Mouse (Mus musculus) CD8-positive naive resting alpha-beta T cell, adult 57 days (primary cell): Measurements from ENCODE around the gene Olfr1151. TPM values are rescaled to one million over a fixed set of nuclear protein-coding genes. Genes with fewer than 3 reads are reported as not detected.

ENCODE experiments used
- total RNA-seq: library from RNA; stranded (reverse); gene quantifications from one replicate; pipeline ENCODE4 v1.2.4, GENCODE M21; 2023

Gene Olfr1151
- total RNA-seq = not detected

GRCm38 (mm10) chr2:87855562-87855961, at the start of gene Olfr1151:
Gene Olfr1151 (plus strand): TSS chr2:87855862.

DNA sequence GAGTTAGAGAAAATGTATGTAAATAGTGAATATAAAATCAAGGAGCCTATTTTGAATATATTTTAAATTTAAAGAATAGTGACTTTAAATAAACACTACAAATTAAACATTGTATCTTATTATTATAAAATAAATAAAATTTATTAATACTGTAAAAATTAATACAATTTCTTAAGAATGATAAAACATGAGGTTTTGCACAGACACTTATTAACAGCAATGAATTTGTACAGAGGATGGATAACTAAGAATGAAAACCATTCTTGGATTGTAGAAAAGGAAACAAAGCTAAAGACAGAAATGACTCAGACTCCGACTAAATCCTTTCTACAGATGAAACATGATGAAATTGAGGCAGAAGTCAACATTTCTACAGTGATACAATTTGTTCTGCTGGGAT, 46.1 kb upstream of the Olfr1151 start, which contains the start of gene Olfr1145:
Gene Olfr1145 (plus strand): TSS at position 301 of the 400 bp plus-strand sequence.

GRCm38 (mm10) chr2:87830233-87830632, 25.4 kb upstream of the Olfr1151 start, which contains the start of gene Olfr1148:
Gene Olfr1148 (plus strand): TSS chr2:87830533.

GRCm38 (mm10) chr2:87843693-87844092, 12.0 kb upstream of the Olfr1151 start, which contains the start of gene Olfr1150-ps1:
Gene Olfr1150-ps1 (plus strand): TSS chr2:87843993.

GRCm38 (mm10) chr2:87866192-87866591, 10.5 kb downstream of the Olfr1151 start, which contains the start of gene Olfr1152:
Gene Olfr1152 (plus strand): TSS chr2:87866492.

DNA sequence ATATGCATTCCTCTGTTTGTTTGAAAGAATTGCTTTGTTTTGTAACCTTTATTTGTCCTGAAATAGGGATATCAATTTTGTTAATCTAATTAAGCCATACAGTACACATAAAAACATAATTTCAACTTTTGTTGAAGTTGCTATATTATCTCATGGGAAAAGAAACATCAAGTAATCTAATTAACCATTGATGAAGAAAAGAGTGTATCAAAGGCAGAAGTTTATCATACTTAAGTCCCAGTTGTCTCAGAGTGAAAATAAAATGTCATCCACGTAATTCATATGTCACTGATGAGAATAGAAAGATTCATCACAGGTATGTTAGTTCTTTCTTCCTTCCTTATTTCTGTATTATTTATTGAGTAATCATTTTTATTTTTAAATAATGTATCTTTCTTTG, 39.0 kb downstream of the Olfr1151 start, which contains the start of gene Olfr1153:
Gene Olfr1153 (plus strand): TSS at position 301 of the 400 bp plus-strand sequence.

GRCm38 (mm10) chr2:87905066-87905465, 49.4 kb downstream of the Olfr1151 start, which contains the start of gene Olfr1154:
Gene Olfr1154 (minus strand): TSS chr2:87905166.

Other genes starting within 250 kb of the Olfr1151 start
- not detected for gene Olfr1130, start 249.7 kb upstream of the Olfr1151 start, total RNA-seq
- gene Olfr1131, start 228.8 kb upstream of the Olfr1151 start, total RNA-seq = not detected
- not detected for gene Olfr1132, start 218.3 kb upstream of the Olfr1151 start, total RNA-seq
- not detected for gene Olfr1133, start 208.5 kb upstream of the Olfr1151 start, total RNA-seq
- gene Olfr1134, start 197.4 kb upstream of the Olfr1151 start, total RNA-seq = not detected
- not detected for gene Olfr1135, start 182.2 kb upstream of the Olfr1151 start, total RNA-seq
- gene Olfr1136, start 161.9 kb upstream of the Olfr1151 start, total RNA-seq = not detected
- not detected for gene Olfr1137, start 142.7 kb upstream of the Olfr1151 start, total RNA-seq
- gene Olfr1138, start 115.9 kb upstream of the Olfr1151 start, total RNA-seq = not detected
- not detected for gene Olfr1140, start 112.1 kb upstream of the Olfr1151 start, total RNA-seq
- not detected for gene Olfr1141, start 101.9 kb upstream of the Olfr1151 start, total RNA-seq
- not detected for gene Olfr152, start 76.4 kb upstream of the Olfr1151 start, total RNA-seq
- gene Olfr1143, start 55.3 kb upstream of the Olfr1151 start, total RNA-seq = not detected
- gene Olfr1145, start 46.0 kb upstream of the Olfr1151 start, total RNA-seq = not detected
- not detected for gene Olfr1148, start 25.3 kb upstream of the Olfr1151 start, total RNA-seq
- not detected for gene Olfr1150-ps1, start 11.9 kb upstream of the Olfr1151 start, total RNA-seq
- not detected for gene Olfr1152, start 10.6 kb downstream of the Olfr1151 start, total RNA-seq
- not detected for gene Olfr1153, start 39.1 kb downstream of the Olfr1151 start, total RNA-seq
- not detected for gene Olfr1154, start 49.3 kb downstream of the Olfr1151 start, total RNA-seq
- gene Olfr1155, start 89.3 kb downstream of the Olfr1151 start, total RNA-seq = not detected
- not detected for gene Olfr1156, start 97.2 kb downstream of the Olfr1151 start, total RNA-seq
- not detected for gene Olfr1157, start 112.4 kb downstream of the Olfr1151 start, total RNA-seq
- gene Olfr74, start 118.8 kb downstream of the Olfr1151 start, total RNA-seq = not detected
- gene Olfr1158, start 134.3 kb downstream of the Olfr1151 start, total RNA-seq = not detected
- not detected for gene Olfr1160, start 152.4 kb downstream of the Olfr1151 start, total RNA-seq
- not detected for gene Olfr1161, start 166.9 kb downstream of the Olfr1151 start, total RNA-seq
- not detected for gene Olfr73, start 181.8 kb downstream of the Olfr1151 start, total RNA-seq
- not detected for gene Olfr1162, start 195.3 kb downstream of the Olfr1151 start, total RNA-seq
- gene Olfr1163, start 216.0 kb downstream of the Olfr1151 start, total RNA-seq = not detected
- gene Olfr1164, start 238.1 kb downstream of the Olfr1151 start, total RNA-seq = not detected